Mouse (Mus musculus) layer of hippocampus, adult 6 months (tissue): ENCODE measurements around the gene Cdk15. TPM values are rescaled to one million over a fixed set of nuclear protein-coding genes. Genes with fewer than 3 reads are reported as not detected.

Experiments
- long read RNA-seq, 2 experiments: library from polyadenylated mRNA; unstranded; transcript quantifications; one replicate each; pipeline ENCODE4 v2.0.0; 2019 to 2020
- polyA plus RNA-seq: library from polyadenylated mRNA; unstranded; fragments of <200 nt; fragmentation: Nextera tagmentation; gene quantifications from 2 replicates; pipeline ENCODE4 v1.2.3, GENCODE M21; 2021

Gene Cdk15
- 0.13 and 0.80 TPM in 2 replicates for polyA plus RNA-seq
- long read RNA-seq, experiment 1: 0 reads
- long read RNA-seq, experiment 2, partial matches to known transcripts: 0 of 2 reads
- long read RNA-seq, experiment 2, other reads (novel, unspliced or antisense): 0 of 2 reads

DNA sequence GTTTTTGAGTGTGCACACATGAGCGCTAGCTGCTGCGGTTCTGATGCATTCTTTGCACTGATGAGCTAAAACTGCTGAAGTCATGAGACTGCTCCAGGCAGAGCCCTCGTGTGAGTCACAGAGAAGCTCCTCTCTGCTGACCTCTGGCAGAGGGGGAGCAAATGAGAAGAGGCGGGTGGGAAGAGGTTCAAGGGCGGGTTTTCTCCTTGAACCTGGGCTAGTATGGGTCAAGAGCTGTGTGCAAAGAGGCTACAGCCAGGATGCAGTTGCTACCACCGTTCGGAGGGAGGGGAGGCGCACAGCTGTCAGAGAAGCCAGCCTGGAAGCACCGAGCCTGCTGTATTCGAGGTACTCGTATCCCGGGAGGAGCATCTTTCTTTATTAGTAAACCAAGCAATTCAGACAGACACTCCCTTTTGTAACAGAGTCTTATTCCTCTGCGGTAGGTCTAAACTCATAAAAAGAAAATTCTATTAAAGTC, at the start of gene Cdk15:
TSS of gene Cdk15 (plus strand) at position 156 of the 481 bp plus-strand sequence.

DNA sequence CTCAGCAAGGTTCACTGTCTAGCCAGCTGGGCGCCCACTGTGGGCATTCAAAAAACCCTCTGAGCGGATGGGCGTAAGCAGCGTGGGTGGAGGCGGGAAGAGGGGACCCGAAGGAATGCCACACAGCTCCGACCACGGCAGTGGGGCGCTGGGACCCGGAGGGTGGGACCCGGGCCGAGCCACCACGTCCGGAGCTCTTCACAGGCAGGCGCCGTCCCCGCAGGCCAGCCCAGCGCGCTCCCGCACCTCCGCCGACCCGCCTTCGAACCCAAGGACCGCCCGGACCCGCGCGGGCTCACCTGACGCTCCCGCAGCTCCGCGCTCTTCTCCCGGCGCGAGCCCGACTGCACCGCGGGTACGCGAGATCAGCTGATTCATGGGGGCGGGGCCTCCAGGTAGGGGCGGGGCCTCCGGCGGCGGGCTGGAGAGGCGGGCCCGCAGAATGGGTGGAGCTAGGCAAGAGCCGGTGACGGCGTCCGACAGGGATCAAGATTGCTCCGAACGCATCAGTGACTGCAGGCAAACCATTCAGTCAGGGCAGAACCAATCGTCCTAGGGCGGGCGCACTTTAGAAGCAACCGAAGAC, 19.8 kb upstream of the Cdk15 start, which contains the start of gene Als2:
TSS of gene Als2 (minus strand) at position 376 of the 586 bp plus-strand sequence.

Other genes starting within 250 kb of the Cdk15 start
- gene C2cd6, start 162.0 kb upstream of the Cdk15 start, polyA plus RNA-seq: not detected in 2 replicates
- 44.6 and 77.8 TPM in 2 replicates for gene Tmem237, start 136.5 kb upstream of the Cdk15 start, polyA plus RNA-seq
- gene Mpp4, start 93.5 kb upstream of the Cdk15 start, polyA plus RNA-seq: 1.1 and 1.3 TPM in 2 replicates
- gene Als2, start 19.7 kb upstream of the Cdk15 start, polyA plus RNA-seq: 4.2 and 5.3 TPM in 2 replicates
- 1.7 and 2.0 TPM in 2 replicates for gene Fzd7, start 225.5 kb downstream of the Cdk15 start, polyA plus RNA-seq